Mouse (Mus musculus): ENCODE data around the gene Nicn1.
"Not testable (repeated sequence)": the region's sequence is repeated elsewhere in the genome, so short reads cannot be mapped to it uniquely, and the experiment has no call there.

The Nicn1 gene

GRCm38 (mm10) chr9:108278697-108279450 lies 11.4 kb upstream of the Nicn1 start:
- in situ Hi-C loops (cut with MboI, MseI) = no loop called here

- in situ Hi-C loops (cut with MboI, MseI) = no loop called here
Measured at GRCm38 (mm10) chr9:108280071-108280828, 10.0 kb upstream of the Nicn1 start.

GRCm38 (mm10) chr9:108284410-108284809 lies 5.8 kb upstream of the Nicn1 start:
- in situ Hi-C loops (cut with MboI, MseI) = no loop called here

DNA sequence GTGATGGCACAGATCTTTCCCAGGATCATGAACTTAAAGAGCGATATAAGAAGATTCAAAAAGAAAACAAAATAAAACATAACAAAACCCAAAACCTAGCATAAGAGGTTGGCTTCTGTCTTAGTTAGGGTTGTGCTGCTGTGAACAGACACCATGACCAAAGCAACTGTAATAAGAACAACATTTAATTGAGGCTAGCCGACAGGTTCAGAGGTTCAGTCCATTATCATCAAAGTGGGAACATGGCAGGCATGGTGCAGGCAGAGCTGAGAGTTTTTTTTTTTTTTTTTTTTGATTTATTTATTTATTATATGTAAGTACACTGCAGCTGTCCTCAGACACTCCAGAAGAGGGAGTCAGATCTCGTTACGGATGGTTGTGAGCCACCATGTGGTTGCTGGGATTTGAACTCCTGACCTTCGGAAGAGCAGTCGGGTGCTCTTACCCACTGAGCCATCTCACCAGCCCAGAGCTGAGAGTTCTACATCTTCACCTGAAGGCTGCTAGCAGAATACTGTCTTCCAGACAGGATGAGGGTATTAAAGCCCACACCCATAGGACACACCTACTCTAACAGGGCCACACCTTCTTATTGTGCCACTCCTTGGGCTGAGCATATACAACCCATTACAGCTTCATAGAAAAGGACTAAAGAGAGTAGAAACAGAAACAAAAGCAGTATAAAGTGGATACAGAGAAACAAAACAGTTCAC lies 2.5 kb upstream of the Nicn1 start:
- in situ Hi-C loops (cut with MboI, MseI) = not testable (repeated sequence)

GRCm38 (mm10) chr9:108289347-108289746 lies 882 bp upstream of the Nicn1 start:
- in situ Hi-C loops (cut with MboI, MseI) = no loop called here

DNA sequence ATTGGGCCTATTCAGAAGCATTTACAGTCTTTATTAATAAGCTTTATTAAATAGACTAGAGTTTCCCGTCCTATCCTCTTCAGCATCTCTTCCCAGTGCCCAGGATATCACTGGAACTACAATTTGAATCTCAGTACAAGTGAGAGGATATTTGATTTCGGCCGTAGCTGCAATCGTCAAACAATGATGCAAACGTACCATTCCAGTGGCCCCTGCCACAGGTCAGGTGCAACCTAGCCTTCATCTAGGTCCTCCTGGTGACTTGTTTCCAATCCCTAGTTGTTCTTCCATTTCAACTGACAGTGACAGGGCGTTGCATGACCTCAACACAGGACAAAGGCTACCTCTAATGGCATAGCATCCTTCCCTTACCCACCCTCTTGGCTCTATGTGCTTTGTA lies 544 bp downstream of the Nicn1 start:
- in situ Hi-C loops (cut with MboI, MseI) = no loop called here

DNA sequence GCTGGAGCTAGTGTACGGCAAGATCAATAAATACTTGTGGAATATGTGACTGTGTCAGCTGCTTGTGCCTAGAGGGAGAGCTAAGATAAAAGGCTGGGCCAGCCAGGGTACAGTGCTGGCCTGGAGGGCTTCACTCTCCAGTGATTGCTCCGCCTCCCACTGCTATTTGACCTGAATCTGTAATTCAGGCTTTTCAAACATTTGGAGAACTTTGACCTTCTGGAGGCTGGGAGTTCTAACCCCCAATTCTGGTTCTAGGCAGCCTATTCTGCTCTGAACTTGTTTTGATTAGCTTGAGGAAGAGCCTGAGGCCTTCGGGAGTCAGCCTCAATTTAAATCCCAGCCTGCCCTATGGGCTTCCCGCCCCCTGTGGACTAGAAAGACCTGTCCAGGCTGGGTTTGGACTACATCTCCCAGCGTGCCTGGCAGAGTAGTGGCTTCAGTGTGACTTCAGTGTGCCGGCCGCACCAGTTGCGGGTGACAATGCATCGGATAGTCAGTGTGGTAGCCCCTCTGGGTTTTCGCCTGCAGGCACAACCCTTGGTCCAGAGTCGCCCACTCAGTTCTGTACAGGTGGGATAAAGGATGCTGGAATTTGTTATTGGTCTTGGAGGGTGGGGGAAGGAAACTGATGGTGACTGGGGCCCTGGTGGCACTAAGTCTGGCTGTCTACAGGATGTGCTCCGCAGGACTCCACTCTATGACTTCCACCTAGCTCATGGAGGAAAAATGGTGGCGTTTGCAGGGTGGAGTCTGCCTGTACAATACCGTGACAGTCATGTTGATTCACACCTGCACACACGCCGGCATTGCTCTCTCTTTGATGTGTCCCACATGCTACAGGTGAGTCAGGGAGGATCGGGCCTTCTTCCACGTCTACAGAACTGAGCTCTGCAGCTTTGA lies 6.5 kb downstream of the Nicn1 start, which contains the start of gene Amt:
TSS of gene Amt (plus strand) at position 401 of the 903 bp plus-strand sequence.
- in situ Hi-C loops (cut with MboI, MseI) = no loop called here

DNA sequence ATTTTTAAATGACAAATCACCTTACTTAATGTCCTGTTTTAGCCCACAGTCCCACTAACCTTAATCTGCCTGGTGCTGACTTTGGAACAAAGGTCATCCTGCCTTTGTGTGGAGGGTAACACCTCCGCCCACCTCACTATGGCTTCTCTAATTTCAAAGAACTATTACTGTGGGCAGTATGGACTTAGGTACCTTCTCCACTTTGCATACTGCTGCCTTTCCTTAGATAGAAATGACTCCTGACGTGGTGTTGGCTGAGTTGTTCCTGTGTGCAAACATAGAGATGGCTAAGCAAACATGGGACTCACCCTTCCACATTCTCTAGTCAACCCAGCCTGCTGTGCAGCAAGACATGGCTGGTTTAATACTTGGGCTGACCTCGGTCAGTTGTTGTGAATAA lies 11.6 kb downstream of the Nicn1 start:
- in situ Hi-C loops (cut with MboI, MseI) = no loop called here

DNA sequence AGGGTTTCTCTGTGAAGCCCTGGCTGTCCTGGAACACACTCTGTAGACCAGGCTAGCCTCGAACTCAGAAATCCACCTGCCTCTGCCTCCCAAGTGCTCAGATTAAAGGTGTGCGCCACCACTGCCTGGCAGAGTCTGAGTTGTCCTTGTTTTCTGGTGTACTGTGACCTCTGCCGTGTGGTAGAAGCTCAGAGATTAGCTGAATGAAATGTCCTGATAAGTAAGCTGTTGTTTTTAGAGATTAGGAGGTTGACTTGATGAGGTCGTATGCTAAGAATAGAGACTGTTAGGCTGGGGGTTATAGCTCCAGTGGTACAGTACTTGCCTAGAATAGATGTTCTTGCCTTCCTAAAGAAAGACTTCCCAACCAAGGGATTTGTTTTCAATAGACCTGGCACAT lies 14.5 kb downstream of the Nicn1 start:
- in situ Hi-C loops (cut with MboI, MseI) = no loop called here

GRCm38 (mm10) chr9:108305170-108305569 lies 14.9 kb downstream of the Nicn1 start:
- in situ Hi-C loops (cut with MboI, MseI) = no loop called here

- in situ Hi-C loops (cut with MboI, MseI) = no loop called here
Measured at GRCm38 (mm10) chr9:108305629-108306520, 15.6 kb downstream of the Nicn1 start, which contains the start of the genes Rhoa and Tcta. Gene Rhoa (plus strand): TSS chr9:108306129. Gene Tcta (minus strand): TSS chr9:108306160.

- in situ Hi-C loops (cut with MboI, MseI) = no loop called here
Measured at GRCm38 (mm10) chr9:108306571-108306980, 16.3 kb downstream of the Nicn1 start.

DNA sequence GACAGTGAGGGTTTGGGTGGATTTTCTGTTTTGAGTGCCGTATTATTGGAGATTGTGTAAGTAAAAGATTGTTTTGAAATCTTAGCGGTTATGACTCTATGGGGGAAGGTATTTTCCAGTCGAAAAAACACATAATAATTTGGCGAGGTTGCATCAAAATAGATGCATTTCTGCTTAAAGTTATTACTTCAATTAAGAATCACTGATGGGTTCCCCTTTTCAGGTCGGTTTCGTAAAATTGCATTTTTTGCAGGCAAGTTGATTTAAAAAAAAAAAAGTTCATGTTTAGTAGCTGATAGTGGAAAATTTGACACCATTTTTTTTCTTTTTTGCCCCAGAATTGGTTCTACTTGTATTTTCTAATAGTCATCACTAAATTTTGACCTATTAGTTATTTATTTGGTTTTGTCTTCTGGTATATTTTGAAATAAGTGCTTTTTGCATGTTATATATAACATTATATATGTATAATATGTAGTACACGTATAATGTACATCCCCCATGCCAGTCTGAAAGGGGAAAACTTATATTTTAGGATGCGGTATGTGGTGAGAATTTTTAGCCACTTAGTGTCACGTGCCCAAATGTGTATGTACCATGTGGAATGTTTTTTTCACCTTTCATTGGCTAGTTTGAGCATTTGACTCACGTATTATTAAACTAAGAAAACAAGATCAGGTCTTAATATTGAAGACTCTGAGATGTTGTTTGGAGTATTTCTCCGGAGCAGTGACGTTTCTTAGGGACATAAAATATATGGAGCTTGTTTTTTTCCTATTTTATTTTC lies 17.0 kb downstream of the Nicn1 start:
- in situ Hi-C loops (cut with MboI, MseI) = no loop called here

DNA sequence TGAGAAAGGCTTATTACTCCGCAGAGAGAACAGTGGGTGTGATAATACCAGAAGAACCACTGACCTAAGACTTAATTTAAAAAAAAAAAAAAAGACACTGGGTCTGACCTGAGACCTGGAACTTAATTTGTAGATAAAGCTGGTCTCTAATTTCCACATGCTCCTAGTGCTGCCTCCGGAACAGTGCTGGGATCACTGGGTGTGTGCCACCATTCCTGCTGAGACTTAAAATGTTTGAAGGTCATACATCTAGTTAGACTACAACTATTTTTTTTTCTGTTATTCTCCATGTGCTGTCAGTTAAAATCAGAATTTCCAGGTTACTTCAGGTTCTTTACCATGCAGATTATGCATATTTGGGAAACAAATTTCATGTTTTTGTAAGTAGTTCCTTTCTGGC lies 17.9 kb downstream of the Nicn1 start:
- in situ Hi-C loops (cut with MboI, MseI) = no loop called here

- in situ Hi-C loops (cut with MboI, MseI) = no loop called here
Measured at GRCm38 (mm10) chr9:108317572-108317971, 27.3 kb downstream of the Nicn1 start.

- in situ Hi-C loops (cut with MboI, MseI) = no loop called here
Measured at GRCm38 (mm10) chr9:108318462-108318861, 28.2 kb downstream of the Nicn1 start.

DNA sequence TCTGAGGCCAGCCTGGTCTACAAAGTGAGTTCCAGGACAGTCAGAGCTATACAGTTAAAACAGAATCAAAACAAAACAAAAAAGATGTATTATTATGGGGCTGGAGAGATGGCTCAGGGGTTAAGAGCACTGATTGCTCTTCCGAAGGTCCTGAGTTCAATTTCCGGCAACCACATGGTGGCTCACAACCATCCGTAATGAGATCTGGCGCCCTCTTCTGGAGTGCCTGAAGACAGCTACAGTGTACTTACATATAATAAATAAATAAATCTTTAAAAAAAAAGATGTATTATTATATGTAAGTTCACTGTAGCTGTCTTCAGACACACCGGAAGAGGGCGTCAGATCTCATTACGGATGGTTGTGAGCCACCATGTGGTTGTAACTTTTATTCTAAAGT lies 31.8 kb downstream of the Nicn1 start:
- in situ Hi-C loops (cut with MboI, MseI) = not testable (repeated sequence)

DNA sequence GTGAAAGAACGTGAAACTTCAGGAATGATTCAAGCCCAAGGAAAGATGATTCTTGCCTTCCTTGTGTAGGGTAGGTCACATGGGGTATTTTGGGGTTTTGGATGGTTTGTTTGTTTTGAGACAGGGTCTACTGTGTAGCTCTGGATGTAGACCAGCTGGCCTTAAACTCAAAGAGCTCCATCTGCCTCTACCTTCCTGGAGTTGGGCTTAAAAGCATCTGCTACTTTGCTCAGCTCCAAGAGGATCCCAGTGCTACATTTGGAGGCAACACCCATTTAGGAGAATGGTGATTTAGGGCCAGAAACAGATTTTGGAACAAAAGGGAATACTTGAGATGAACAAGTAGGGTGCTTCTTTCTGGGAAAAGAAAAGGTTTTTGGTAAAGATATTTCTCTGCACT lies 34.6 kb downstream of the Nicn1 start:
- in situ Hi-C loops (cut with MboI, MseI) = no loop called here

DNA sequence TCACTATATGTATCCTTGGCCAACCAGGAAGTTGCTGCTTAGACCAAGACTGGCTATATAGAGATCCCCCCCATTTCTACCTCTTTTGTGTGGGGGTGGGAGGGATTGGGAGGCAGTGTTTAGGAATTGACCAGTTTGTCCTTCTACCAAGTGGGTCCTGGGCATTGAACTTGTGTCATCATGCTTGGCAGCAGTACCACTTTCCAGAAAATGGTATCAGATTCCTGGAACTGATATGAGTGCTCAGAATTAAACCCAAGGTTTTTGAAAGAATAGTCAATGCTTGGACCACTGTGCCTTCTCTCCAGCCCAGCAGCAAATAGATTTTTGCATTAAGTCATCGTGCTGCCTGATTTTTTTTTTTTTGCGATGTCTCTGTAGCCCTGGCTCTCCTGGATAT lies 35.6 kb downstream of the Nicn1 start:
- in situ Hi-C loops (cut with MboI, MseI) = no loop called here
